Mouse (Mus musculus) kidney, postnatal 4 days (tissue): ENCODE measurements at regions not wholly inside any gene's neighbourhood (a gene's known extent, or its start where the extent isn't known, plus 50 kb on each side); places are given as distances from the start of the nearest gene placed in this dataset.
A peak's percentile ranks its signal among the peaks of the same experiment; 100 is the strongest.
"Not testable (repeated sequence)": the region's sequence is repeated elsewhere in the genome, so short reads cannot be mapped to it uniquely, and the experiment has no call there.

Source experiments
- DNase-seq, 2 experiments: peaks; one replicate each; pipeline ENCODE4 v3.0.0; 2021; ENCODE audit warnings: mixed read lengths in 2 of 2

- DNase-seq, result no peak
Observed at GRCm38 (mm10) chrX:99732526-99732925, 88.3 kb upstream of the Tmem28 start.

- DNase-seq, result peak; percentile 44 to 54
Observed at GRCm38 (mm10) chrX:99725101-99725500, 95.7 kb upstream of the Tmem28 start.

- peak in 1 of 2 experiments; percentile 7 for DNase-seq
Observed at GRCm38 (mm10) chrX:99695366-99695765, 125.5 kb upstream of the Tmem28 start.

GRCm38 (mm10) chrX:99690971-99691370, 129.8 kb upstream of the Tmem28 start:
- no peak for DNase-seq

- no peak for DNase-seq
Observed at GRCm38 (mm10) chrX:99689761-99690160, 131.1 kb upstream of the Tmem28 start.

- not testable (repeated sequence) for DNase-seq
Observed at GRCm38 (mm10) chrX:99682491-99682890, 138.3 kb upstream of the Tmem28 start.

GRCm38 (mm10) chrX:99667596-99667995, 153.2 kb upstream of the Tmem28 start:
- DNase-seq, result peak in 1 of 2 experiments; percentile 8

GRCm38 (mm10) chrX:99662566-99662965, 158.3 kb upstream of the Tmem28 start:
- no peak for DNase-seq

GRCm38 (mm10) chrX:99659496-99660140, 161.2 kb upstream of the Tmem28 start:
- DNase-seq, result peak in 1 of 2 experiments; percentile 5

GRCm38 (mm10) chrX:99657790-99658451, 162.9 kb upstream of the Tmem28 start:
- peak; percentile 82 to 83 for DNase-seq

GRCm38 (mm10) chrX:99656988-99657387, 163.8 kb upstream of the Tmem28 start:
- no peak for DNase-seq

- no peak for DNase-seq
Observed at GRCm38 (mm10) chrX:99632211-99632775, 161.2 kb upstream of the Pja1 start.

- no peak for DNase-seq
Observed at GRCm38 (mm10) chrX:99624515-99625179, 153.6 kb upstream of the Pja1 start.

GRCm38 (mm10) chrX:99612130-99612759, 141.2 kb upstream of the Pja1 start:
- DNase-seq, result no peak

GRCm38 (mm10) chrX:99610096-99610495, 139.0 kb upstream of the Pja1 start:
- DNase-seq, result no peak

- DNase-seq, result no peak
Observed at GRCm38 (mm10) chrX:99609591-99609990, 138.5 kb upstream of the Pja1 start.

- DNase-seq, result no peak
Observed at GRCm38 (mm10) chrX:99608284-99608692, 137.2 kb upstream of the Pja1 start.

- DNase-seq, result peak; percentile 40 to 59
Observed at GRCm38 (mm10) chrX:99605084-99605824, 134.2 kb upstream of the Pja1 start.

- DNase-seq, result no peak
Observed at GRCm38 (mm10) chrX:99603714-99604113, 132.6 kb upstream of the Pja1 start.

GRCm38 (mm10) chrX:99602268-99602885, 131.3 kb upstream of the Pja1 start:
- DNase-seq, result peak in 1 of 2 experiments; percentile 51

- DNase-seq, result no peak
Observed at GRCm38 (mm10) chrX:99595493-99595892, 124.4 kb upstream of the Pja1 start.
